Mouse (Mus musculus) C2C12 (cell line): ENCODE measurements at regions not wholly inside any gene's neighbourhood (a gene's known extent, or its start where the extent isn't known, plus 50 kb on each side); places are given as distances from the start of the nearest gene placed in this dataset.
A peak's percentile ranks its signal among the peaks of the same experiment; 100 is the strongest.

Experiments
- CEBPB ChIP-seq: IDR thresholded peaks from one replicate; pipeline ENCODE4 v1.6.1; 2011; ENCODE audit warnings: low read depth, mild to moderate bottlenecking, control low read depth, moderate library complexity
- CTCF ChIP-seq: IDR thresholded peaks from one replicate; pipeline ENCODE4 v1.5.1; 2011; ENCODE audit not compliant: control insufficient read depth, insufficient read depth, insufficient read length
- FOSL1 ChIP-seq: IDR thresholded peaks from one replicate; pipeline ENCODE4 v1.8.0; 2011; ENCODE audit warnings: mild to moderate bottlenecking, low read length; ENCODE audit not compliant: poor library complexity, insufficient read depth, severe bottlenecking
- MAX ChIP-seq: IDR thresholded peaks from one replicate; pipeline ENCODE4 v1.6.1; 2011; ENCODE audit warnings: mild to moderate bottlenecking, control low read depth
- MYOD1 ChIP-seq: IDR thresholded peaks from one replicate; pipeline ENCODE4 v1.6.1; 2011; ENCODE audit warnings: low read depth; ENCODE audit not compliant: control insufficient read depth, insufficient read length
- MYOG ChIP-seq: IDR thresholded peaks from one replicate; pipeline ENCODE4 v1.6.1; 2011; ENCODE audit not compliant: control insufficient read depth, insufficient read length; ENCODE audit errors: extremely low read depth
- USF1 ChIP-seq: IDR thresholded peaks from one replicate; pipeline ENCODE4 v1.6.1; 2011; ENCODE audit warnings: low read depth, mild to moderate bottlenecking, control low read depth, moderate library complexity

- no peak for TF ChIP-seq CTCF
- no peak for TF ChIP-seq USF1
- TF ChIP-seq MYOD1 = no peak
- no peak for TF ChIP-seq MAX
- TF ChIP-seq MYOG = no peak
- peak; percentile 28 for TF ChIP-seq CEBPB
- TF ChIP-seq FOSL1 = no peak
Observed at GRCm38 (mm10) chr2:46244697-46245096, 1127.5 kb upstream of the Zeb2 start.
